Mouse (Mus musculus) megakaryocyte, adult 5-6 weeks (primary cell): ENCODE results near the gene Wdr19. TPM values are rescaled to one million over a fixed set of nuclear protein-coding genes. Genes with fewer than 3 reads are reported as not detected.
"Not testable (repeated sequence)": the region's sequence is repeated elsewhere in the genome, so short reads cannot be mapped to it uniquely, and the experiment has no call there.

ENCODE experiments used
- ATAC-seq: 2 replicates; pipeline ENCODE4 v1.8.0; 2016; ENCODE audit warnings: mild to moderate bottlenecking, inconsistent platforms; ENCODE audit not compliant: poor library complexity, severe bottlenecking
- total RNA-seq, 2 experiments: library from RNA; stranded (forward) in 1 of 2; stranded (reverse) in 1 of 2; fragments of 153-499, 151-499 nt in 1 of 2; fragments of 221-1000, 200-1000 nt in 1 of 2; gene quantifications; 2 replicates each; pipeline versions ENCODE4 v1.2.3 to v1.2.4; 2015 to 2017

Gene Wdr19
- total RNA-seq, 2 experiments from 2014 or later = 0.36 to 1.6 TPM

- ATAC-seq = no peak
These were observed 17.2 kb upstream of the Wdr19 start for GRCm38 (mm10) chr5:65182268-65182667.

- ATAC-seq = no peak
These were observed 7.9 kb upstream of the Wdr19 start for GRCm38 (mm10) chr5:65191601-65192000.

- ATAC-seq = no peak
These were observed 5.1 kb upstream of the Wdr19 start for GRCm38 (mm10) chr5:65194441-65194840.

GRCm38 (mm10) chr5:65204726-65205125 lies 5.2 kb downstream of the Wdr19 start:
- no peak for ATAC-seq

GRCm38 (mm10) chr5:65213321-65213720 lies 13.8 kb downstream of the Wdr19 start:
- ATAC-seq = peak; percentile 49; the same call in 1 of the 2 replicates

GRCm38 (mm10) chr5:65217305-65218269 lies 18.1 kb downstream of the Wdr19 start:
- ATAC-seq = peak; percentile 33; the same call in 1 of the 2 replicates

GRCm38 (mm10) chr5:65221037-65221436 lies 21.5 kb downstream of the Wdr19 start:
- ATAC-seq = no peak

GRCm38 (mm10) chr5:65224056-65224455 lies 24.6 kb downstream of the Wdr19 start:
- ATAC-seq = no peak

- ATAC-seq = no peak
These were observed 31.9 kb downstream of the Wdr19 start for GRCm38 (mm10) chr5:65231289-65232003.

- no peak for ATAC-seq
These were observed 43.2 kb downstream of the Wdr19 start for GRCm38 (mm10) chr5:65242740-65243139.

GRCm38 (mm10) chr5:65247296-65247695 lies 47.8 kb downstream of the Wdr19 start:
- peak; percentile 74 for ATAC-seq

- ATAC-seq = no peak
These were observed 50.8 kb downstream of the Wdr19 start for GRCm38 (mm10) chr5:65250185-65250855.

- ATAC-seq = no peak
These were observed 58.5 kb downstream of the Wdr19 start for GRCm38 (mm10) chr5:65257910-65258505.

GRCm38 (mm10) chr5:65273966-65274365 lies 74.5 kb downstream of the Wdr19 start:
- no peak for ATAC-seq

- no peak for ATAC-seq
These were observed 79.7 kb downstream of the Wdr19 start for GRCm38 (mm10) chr5:65279133-65279651.

- ATAC-seq = no peak
These were observed 81.7 kb downstream of the Wdr19 start for GRCm38 (mm10) chr5:65281216-65281615.

- no peak for ATAC-seq
These were observed 84.7 kb downstream of the Wdr19 start for GRCm38 (mm10) chr5:65284171-65284570.

- ATAC-seq = no peak
These were observed 88.5 kb downstream of the Wdr19 start for GRCm38 (mm10) chr5:65287751-65288701.

- not testable (repeated sequence) for ATAC-seq
These were observed 89.5 kb downstream of the Wdr19 start for GRCm38 (mm10) chr5:65289009-65289408.
